Mouse (Mus musculus): ENCODE results near the gene Fmo6.

Gene Fmo6

DNA sequence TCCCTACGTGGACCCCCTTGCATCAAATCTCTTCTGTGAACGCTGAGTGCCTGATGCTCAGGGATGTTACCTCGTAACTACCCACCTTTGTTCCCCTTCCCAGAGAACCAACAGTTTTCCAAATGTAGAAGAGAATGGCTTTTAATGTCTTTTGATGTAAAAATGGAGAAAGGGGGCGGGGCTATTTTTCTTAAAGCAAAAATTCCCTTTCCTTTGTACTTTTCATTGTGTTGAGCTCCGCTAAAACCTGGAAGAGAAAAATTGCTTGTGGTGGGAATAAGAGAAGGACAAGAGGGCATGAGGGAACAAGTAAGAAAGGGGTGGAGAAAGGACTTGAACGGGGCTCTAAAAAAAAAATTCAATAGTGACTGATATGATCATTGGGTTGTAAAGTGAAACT lies at the start of gene Fmo6:
Fmo6 (minus strand) TSS at position 101 of the 400 bp plus-strand sequence.
- in situ Hi-C loops (cut with MboI; ENCODE audit: low pct_unique_long_range_greater_than_20kb in 1 of 2, low sequenced_read_pairs in 2 of 2, unreplicated experiment in 1 of 2): no loop called here

DNA sequence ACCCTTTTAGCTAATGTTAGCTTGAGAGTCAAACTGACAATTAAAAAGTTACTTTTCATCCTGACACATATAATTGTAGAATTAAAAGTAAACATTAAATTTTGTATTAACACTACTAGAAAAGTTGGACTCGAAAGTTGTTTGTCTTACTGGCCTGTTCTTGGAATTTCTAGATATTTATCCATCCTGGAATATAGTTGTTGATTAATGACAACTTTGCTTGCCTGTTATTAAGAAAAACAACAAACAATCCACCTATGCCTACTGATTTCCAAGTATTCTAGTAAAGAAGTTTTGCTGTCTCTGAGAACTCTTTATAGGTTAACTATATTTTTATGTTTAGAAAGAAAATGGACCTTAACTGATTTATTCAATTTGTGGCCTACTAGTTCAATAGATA lies 49.5 kb upstream of the Fmo6 start:
- in situ Hi-C loops (cut with MboI; ENCODE audit: low pct_unique_long_range_greater_than_20kb in 1 of 2, low sequenced_read_pairs in 2 of 2, unreplicated experiment in 1 of 2): no loop called here

DNA sequence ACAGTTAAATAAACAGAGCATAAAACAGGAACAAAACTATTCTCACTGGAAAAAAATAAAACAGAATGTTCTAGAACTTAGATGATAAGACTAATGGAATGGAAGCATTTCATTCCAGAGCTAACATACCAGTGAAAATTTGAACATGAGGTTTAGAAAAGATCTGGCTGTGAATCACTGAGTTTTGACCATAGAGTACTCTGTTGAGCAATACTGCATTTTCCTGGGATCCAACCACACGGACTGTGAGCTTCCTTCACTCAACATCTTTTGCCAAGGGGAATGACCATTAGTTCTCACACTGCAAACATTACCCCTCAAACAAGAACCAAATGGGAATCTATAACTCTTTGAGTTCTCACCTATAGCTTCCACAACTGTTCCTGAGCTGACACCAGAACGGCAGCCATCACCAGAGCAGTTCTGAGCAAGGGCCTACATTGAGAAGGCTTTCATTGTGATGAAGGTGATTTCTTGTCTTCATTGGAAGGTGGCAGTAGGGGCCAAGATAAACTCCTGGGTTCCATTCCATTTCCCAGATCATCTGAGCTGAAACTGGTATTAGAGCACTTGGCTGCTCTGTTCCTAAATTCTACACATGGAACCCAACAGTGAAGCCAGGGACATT lies 48.9 kb upstream of the Fmo6 start:
- in situ Hi-C loops (cut with MboI; ENCODE audit: low pct_unique_long_range_greater_than_20kb in 1 of 2, low sequenced_read_pairs in 2 of 2, unreplicated experiment in 1 of 2): no loop called here

DNA sequence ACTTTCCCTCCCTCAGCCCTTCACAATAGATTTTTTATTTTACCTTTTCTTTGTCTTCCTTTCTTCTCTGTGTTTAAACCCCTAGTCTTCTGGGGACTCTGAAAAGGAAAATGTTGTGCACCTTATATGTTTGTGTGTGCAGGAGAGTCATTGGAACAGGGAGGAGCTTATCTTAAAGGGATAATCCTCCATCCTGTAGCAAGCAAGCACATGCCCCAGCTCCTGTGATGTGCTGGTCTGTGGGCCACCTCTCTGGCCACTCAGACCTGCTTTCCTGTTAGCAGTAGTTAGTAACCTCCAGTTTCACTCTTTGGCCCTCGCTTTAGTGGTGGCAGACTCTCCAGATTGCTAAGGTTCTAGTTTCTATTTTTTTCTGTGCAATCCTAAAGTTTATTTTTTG lies 47.1 kb upstream of the Fmo6 start, which contains the start of gene Fmo3:
Fmo3 (minus strand) TSS at position 101 of the 400 bp plus-strand sequence.
- in situ Hi-C loops (cut with MboI; ENCODE audit: low pct_unique_long_range_greater_than_20kb in 1 of 2, low sequenced_read_pairs in 2 of 2, unreplicated experiment in 1 of 2): no loop called here

DNA sequence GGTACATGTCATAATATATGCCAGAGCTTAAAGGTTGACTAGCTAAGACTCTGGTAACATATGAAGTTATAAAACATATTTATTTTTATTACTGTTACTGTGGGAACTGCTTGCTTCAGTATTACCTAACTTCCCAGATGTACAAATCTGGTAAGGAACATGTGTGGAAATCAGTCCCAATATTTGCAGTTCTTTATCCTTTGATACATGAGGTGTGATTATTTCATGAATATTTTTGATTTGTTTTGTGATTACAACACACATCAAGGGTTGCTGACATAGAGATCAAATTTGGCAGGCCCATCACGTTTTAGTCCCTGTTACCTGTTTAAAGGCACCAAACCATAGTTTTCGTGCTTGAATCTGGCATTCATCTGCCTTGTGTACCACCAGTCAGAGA lies 26.2 kb upstream of the Fmo6 start:
- in situ Hi-C loops (cut with MboI; ENCODE audit: low pct_unique_long_range_greater_than_20kb in 1 of 2, low sequenced_read_pairs in 2 of 2, unreplicated experiment in 1 of 2): no loop called here

DNA sequence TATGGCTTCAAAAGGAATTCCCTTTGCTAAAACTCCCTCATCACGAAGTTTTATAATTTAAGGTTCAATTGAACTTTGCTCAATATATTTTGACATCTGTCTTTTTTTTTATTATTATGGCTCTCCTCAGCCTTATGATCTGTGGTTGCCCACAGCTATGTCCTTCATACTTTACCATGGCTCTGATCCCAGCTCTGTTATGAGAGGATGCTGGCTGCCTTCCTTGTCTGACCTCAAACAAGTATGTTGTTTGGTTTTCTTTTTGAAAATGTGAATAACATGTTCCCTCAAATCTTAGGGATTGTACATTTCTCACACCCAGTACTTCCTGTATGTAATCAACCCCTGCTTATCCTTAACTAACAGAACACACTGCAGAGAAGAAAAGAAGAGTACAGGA lies 20.1 kb upstream of the Fmo6 start:
- in situ Hi-C loops (cut with MboI; ENCODE audit: low pct_unique_long_range_greater_than_20kb in 1 of 2, low sequenced_read_pairs in 2 of 2, unreplicated experiment in 1 of 2): no loop called here

DNA sequence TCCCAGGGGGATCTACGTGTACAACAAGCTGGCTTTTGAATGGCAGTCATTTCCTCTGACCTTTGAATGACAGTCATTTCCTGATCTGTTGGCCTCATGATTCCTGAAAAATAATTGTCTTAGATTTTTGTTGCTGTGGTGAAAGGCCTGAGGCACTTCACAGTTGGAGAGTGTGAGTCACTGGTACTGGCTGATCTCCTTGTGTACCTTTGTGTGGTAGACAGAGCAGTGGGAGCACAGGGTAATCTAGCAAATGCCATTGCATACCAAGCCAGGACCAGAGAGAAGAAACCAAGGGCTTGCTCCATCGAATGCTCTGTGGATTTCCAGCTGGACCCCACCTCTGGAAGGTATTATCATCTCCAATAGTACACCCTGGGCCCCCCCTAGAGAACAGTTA lies 15.8 kb upstream of the Fmo6 start:
- in situ Hi-C loops (cut with MboI; ENCODE audit: low pct_unique_long_range_greater_than_20kb in 1 of 2, low sequenced_read_pairs in 2 of 2, unreplicated experiment in 1 of 2): no loop called here

DNA sequence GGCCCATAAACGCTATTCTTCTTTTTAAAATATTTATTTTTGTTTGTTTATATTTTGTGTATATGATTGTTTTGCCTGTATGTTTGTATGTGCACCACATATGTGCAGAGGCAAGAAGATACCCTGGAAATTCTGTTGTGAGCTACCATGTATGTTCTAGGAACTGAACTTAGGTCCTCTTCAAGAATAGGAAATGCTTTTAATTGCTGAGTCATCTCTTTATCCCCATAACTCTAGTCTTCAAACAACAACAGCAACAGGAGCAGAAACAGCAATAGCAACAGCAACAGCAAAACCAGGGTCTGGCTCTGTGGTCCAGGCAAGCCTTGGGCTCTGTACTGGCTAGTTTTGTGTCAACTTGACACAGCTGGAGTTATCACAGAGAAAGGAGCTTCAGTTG lies 12.4 kb upstream of the Fmo6 start:
- in situ Hi-C loops (cut with MboI; ENCODE audit: low pct_unique_long_range_greater_than_20kb in 1 of 2, low sequenced_read_pairs in 2 of 2, unreplicated experiment in 1 of 2): no loop called here

DNA sequence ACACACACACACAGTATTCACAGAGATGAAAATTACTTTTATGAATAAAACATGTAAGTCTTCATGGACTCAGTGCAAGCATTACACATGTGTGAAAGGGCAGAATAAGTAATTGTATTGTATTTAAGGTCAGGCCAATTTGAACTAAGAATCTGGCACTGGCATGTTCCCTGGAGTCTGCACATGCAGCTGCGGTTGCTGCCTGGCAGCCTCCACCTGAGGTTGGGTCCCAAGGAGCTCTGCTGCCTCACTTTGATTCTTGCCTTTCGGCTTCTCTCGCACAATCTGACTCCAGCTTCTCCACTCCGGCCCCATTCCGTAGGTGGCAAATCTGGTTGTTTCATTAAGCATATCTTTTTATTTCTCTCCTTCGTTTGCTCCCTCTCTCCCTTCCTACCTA lies 10.6 kb upstream of the Fmo6 start:
- in situ Hi-C loops (cut with MboI; ENCODE audit: low pct_unique_long_range_greater_than_20kb in 1 of 2, low sequenced_read_pairs in 2 of 2, unreplicated experiment in 1 of 2): no loop called here

DNA sequence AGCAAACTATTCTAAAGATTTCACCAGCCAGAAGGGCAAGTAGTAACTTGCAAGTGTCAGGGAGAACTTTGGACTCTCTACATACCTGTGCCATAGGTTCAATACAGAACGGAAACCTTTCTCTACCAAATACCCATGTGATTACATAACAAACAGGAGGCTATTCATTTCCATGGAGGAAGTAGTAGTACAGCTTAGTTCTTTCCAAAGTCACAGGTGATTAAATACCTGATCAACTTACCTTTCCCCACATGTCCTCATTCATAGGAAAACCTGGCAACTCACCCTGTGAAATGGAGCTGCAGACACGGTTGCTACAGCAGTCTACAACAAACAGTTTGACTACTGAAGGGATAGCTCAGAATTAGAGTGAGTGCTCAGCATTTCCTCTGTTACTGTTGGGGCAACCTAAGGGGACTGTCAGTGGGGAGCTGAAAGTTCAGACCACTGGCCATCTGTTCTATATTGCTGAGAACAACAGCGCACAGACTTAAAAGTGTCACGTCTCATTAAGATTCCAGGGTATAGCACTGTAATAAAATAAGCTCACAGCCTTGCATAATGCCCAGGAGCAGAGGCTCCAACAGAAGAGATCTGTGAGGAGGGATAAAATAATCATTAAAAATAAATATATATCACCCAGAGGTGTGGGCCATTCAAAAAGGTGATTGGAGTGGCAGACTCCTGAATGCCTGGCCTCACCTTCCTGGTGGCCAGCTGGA lies 9.7 kb upstream of the Fmo6 start:
- in situ Hi-C loops (cut with MboI; ENCODE audit: low pct_unique_long_range_greater_than_20kb in 1 of 2, low sequenced_read_pairs in 2 of 2, unreplicated experiment in 1 of 2): no loop called here

DNA sequence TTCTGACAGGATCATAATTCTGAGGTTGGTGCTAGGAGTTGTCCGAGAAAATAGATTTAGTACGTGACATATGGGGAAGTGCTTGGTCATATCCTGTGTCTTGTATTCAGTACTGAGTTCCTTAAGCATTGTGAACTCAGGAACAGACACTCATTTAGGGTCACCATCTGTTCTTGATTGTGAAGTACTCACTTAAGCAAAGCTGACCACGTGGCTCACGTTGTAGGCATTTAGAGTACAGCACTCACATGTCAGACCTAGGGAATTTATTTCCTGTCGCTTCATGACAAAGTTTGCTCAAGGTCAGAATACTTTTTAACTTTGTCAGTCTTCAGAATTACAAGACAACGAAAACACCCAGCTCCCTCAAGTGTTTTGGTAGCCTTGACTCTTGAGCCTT lies 6.4 kb upstream of the Fmo6 start:
- in situ Hi-C loops (cut with MboI; ENCODE audit: low pct_unique_long_range_greater_than_20kb in 1 of 2, low sequenced_read_pairs in 2 of 2, unreplicated experiment in 1 of 2): no loop called here

DNA sequence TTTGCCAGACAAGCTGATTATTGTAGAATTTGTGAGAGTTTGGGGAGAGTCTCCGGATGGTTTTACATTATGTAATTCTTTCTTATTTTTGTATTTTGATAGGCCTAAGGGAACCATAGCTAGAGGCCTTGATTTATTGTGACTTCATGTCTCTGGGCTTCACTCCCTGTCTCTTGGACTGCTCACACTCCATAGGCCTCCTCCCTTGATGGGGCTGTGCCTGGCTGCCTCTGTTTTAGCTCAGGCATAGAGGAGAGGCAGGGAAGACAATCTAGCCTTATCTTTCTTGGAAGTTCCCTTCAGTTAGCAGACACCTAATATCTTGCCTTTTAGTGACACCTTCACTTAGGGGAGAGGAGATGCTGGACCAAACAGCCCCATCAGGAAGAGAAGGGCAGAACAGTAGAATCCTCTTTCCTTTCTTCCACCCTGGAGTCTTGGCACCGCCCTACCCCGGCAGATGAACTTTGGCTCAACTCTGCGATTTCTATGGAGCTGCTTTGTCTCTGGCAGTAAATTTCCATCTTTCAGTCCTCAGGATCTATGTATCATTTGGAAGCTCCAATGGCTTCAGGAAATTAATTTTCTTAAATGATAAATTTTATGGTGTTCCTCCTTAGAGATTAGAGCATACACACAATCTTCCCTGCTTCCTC lies 1.5 kb upstream of the Fmo6 start:
- in situ Hi-C loops (cut with MboI; ENCODE audit: low pct_unique_long_range_greater_than_20kb in 1 of 2, low sequenced_read_pairs in 2 of 2, unreplicated experiment in 1 of 2): no loop called here

DNA sequence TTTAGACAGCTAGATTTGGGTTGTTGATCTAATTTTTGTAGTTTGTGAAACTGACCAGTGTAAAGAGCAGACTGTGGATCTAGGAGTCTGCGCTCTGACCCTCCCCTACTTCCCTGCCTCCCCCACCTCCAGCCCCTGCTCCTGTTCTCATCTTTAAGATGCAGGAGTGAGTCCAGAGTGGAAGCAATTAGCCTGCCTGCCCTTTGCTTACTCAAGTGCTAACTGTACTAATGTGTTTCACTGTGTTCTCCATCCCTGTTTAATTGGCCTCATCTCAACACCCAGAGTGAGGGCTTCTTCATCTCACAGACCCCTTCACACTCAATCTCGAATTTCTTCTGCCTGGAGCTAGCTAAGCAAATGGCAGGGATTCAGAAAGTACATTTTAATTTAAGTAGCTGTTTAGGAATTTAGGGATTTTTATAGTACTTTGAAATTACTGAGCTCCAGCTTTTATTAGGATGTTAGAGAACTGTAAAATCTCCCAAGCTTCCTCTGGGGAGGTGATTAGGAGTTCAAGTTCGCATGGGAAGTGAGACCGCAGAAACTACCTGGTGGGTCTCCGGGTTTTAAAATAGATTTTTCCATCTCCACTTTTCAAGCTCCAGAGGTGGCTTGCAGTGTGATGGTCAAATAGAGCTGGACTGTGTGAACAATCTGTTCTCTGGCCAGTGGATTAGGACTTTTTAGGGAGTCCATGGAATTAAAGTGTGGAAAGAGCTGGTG lies 818 bp upstream of the Fmo6 start:
- in situ Hi-C loops (cut with MboI; ENCODE audit: low pct_unique_long_range_greater_than_20kb in 1 of 2, low sequenced_read_pairs in 2 of 2, unreplicated experiment in 1 of 2): no loop called here

DNA sequence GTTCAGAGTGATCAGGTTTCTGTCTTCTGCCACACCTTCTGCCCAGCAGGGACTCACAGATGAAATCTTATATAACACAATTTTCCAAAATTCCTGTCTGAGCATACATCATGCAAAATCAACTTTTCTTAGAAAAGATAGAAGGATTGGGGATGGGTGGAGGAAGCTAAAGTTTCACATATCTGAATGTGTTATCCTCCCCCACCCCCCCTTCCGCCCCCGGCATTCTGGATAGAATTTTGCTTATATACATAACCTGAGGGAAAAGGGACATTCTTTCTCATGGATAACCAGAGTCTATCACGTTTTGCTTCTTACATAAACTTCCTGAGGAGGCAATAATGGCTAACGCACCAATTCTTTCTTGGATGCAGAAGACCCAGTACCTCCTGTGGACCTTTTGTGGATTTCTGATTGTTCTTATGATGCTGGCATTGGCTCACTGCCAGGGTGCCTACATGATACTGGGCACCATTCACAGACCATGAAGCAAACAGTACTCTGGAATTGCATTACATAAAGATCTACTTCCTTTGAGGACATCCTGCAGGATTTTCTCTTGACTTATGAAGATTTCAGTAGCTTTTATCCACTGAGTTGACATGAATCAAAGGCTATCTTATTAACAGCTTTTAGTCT lies 2.8 kb downstream of the Fmo6 start:
- in situ Hi-C loops (cut with MboI; ENCODE audit: low pct_unique_long_range_greater_than_20kb in 1 of 2, low sequenced_read_pairs in 2 of 2, unreplicated experiment in 1 of 2): no loop called here

DNA sequence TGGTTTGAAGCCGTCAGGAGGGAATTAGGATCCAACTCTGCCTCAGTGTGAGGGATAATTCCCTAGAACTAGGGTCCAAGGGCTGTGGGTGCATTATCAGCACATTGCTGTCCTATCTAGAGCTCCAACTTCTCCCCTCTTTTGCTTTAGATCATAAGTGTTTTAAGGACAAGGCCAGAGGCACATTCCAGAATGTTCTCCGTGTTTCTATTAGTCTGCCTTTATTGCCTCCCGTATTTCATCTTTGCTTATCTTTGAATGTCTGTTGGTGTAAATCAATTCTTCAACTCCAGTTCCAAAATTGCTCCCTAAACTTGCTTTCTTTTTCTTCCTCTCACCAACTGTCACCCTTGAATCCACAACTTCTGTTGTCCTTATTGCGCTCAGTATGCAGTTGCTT lies 4.9 kb downstream of the Fmo6 start:
- in situ Hi-C loops (cut with MboI; ENCODE audit: low pct_unique_long_range_greater_than_20kb in 1 of 2, low sequenced_read_pairs in 2 of 2, unreplicated experiment in 1 of 2): no loop called here

DNA sequence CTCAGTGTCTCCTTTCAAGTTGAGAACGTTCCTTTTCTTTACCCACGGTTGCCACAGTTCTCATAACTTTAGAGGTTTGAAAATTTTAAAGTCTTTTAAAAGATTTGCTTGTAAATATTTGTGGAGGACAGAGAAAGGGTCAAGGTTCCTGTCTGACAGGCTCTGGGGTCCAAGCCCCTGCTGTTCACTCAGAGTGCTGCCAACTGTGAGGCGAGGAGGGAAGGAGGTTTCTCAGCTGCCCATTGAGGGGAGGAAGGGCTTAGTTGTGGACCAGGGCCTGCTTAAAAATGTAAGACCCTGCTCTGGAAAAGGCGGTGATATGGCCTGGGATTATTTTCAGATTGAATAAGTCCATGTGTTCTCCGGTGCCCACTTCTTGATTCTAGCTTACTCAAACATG lies 5.4 kb downstream of the Fmo6 start:
- in situ Hi-C loops (cut with MboI; ENCODE audit: low pct_unique_long_range_greater_than_20kb in 1 of 2, low sequenced_read_pairs in 2 of 2, unreplicated experiment in 1 of 2): no loop called here

DNA sequence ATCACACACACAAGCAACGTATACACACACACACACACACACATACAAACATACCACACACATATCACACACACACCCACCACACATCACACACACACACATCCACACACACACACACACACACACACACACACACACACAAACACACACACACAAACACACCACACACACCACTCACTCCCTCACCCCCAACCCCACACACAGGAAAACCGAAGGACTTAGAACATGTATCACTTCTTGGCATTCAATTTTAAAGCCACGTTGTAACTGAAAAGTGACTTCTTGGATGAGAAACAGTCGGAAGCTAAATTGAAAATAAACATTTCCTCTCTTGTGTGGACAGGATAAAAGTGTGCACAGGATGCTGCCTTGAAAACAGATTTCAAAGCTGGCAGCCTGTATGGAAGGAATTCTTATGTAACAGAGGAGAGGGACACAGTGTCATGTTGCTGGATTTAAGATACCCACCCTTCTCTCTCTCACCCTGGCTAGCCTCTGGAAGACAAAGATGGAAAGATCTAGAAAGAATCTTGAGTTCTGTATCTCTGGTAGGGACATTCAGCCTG lies 5.9 kb downstream of the Fmo6 start:
- in situ Hi-C loops (cut with MboI; ENCODE audit: low pct_unique_long_range_greater_than_20kb in 1 of 2, low sequenced_read_pairs in 2 of 2, unreplicated experiment in 1 of 2): no loop called here

DNA sequence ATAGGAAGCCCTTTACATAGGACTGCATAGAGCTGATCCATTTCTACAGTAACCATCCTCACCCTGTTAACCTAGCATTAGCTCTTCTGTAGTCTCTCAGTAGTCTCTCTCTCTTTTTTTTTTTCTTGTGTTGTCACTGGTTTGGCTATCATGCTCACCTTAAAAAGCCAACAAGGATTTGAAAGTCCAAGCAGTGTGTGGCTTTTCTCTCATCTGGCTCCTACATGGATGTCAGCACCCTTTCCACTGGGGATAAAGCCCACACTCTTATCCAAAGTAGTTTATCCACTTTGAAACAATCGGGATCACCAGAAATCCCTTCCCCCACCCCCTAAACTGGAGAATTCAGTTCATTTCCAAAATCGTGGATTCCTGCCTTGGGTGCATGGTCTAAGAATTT lies 6.7 kb downstream of the Fmo6 start:
- in situ Hi-C loops (cut with MboI; ENCODE audit: low pct_unique_long_range_greater_than_20kb in 1 of 2, low sequenced_read_pairs in 2 of 2, unreplicated experiment in 1 of 2): no loop called here

DNA sequence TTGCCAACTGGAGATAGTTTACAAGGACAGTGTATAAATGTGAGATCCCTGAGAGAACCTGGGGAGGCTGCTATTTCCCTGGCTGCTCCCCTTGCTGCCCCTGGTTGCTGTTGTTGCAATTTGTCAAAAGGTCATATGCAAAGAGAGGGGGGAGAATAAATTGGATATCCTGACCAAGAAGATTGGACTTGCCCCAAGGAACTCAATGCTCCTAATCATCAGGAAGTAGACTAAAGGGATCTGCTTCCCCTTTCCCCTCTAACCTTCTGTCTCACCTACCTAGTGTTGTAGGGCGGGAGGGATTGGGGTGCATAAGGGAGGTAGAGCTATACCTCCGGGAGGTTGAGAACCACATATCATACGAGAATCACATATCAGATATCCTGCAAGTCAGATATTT lies 8.2 kb downstream of the Fmo6 start:
- in situ Hi-C loops (cut with MboI; ENCODE audit: low pct_unique_long_range_greater_than_20kb in 1 of 2, low sequenced_read_pairs in 2 of 2, unreplicated experiment in 1 of 2): no loop called here

Data from mouse embryonic stem cell (cell line).